Mouse (Mus musculus) gastrocnemius, postnatal 25 days (tissue): ENCODE measurements around the gene Tmprss9. TPM values are rescaled to one million over a fixed set of nuclear protein-coding genes. Genes with fewer than 3 reads are reported as not detected.
A peak's percentile ranks its signal among the peaks of the same experiment; 100 is the strongest.
"Not testable (repeated sequence)": the region's sequence is repeated elsewhere in the genome, so short reads cannot be mapped to it uniquely, and the experiment has no call there.

Experiments used
- DNase-seq: peaks from one replicate; pipeline ENCODE4 v3.0.0; 2022
- long read RNA-seq, 2 experiments: library from polyadenylated mRNA; stranded (forward); transcript quantifications; one replicate each; pipeline ENCODE4 v2.0.0; 2021
- total RNA-seq, 2 experiments: library from RNA; stranded (reverse); gene quantifications; 1 replicate in 1 of 2; 2 replicates in 1 of 2; pipeline ENCODE4 v1.2.3; 2021

Gene Tmprss9
- not detected for total RNA-seq
- long read RNA-seq, experiment 1, partial matches to known transcripts = 0 of 1 reads
- long read RNA-seq, experiment 1, other reads (novel, unspliced or antisense) = 1 of 1 reads
- long read RNA-seq, experiment 2 = 0 reads

DNA sequence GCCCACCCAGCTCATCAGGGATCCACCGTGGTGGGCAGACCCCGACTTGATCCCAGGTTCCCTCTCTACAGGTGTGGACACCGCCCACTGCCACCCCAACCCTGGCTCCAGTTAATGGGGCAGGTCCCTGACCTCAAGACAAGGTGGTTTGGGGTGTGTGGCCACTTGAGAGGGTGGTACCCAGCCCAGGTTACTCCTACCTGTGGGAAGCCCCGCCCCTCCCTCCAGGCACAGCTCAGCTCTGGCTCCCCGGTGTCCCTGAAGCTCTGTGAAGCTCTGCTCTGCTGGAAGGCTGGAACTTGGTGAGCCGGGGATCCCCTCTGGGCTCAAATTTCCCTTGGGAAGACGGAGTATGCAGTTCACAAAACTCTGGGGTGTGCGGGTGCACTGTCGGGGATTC is at the start of gene Tmprss9:
Tmprss9 (plus strand) TSS at position 268 of the 400 bp plus-strand sequence.
- DNase-seq = no peak

DNA sequence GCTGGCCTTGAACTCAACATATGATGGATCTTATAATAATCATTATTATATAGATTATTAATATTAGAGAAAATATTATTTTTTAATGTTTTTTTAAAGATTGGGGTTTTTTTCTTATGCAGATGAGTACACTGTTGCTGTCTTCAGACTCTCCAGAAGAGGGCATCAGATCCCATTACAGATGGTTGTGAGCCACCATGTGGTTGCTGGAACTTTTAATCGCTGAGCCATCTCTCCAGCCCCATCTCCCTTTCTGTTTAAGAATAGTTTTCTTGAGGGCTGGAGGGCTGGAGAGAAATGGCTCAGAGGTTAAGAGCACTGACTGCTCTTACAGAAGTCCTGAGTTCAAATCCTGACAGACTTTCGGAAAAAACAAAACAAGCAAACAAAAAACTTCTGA is 49.7 kb upstream of the Tmprss9 start:
- DNase-seq = no peak

DNA sequence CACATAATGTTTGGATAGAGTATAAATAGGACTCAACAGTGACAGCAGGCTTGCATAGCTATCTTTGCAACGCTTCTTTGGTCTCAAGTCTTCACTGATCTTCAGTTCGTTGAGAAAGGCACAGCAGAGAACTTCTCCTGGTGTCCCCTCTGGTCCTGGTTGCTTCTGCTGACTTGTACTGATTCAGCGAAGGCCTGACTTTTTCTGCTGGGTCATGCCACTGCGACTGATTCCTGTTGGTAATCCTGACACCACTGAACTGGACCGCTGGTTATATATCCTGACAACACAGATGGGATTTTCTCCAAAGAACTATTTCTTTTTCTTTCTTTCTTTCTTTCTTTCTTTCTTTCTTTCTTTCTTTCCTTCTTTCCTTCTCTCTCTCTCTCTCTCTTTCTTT is 49.1 kb upstream of the Tmprss9 start:
- DNase-seq = no peak

DNA sequence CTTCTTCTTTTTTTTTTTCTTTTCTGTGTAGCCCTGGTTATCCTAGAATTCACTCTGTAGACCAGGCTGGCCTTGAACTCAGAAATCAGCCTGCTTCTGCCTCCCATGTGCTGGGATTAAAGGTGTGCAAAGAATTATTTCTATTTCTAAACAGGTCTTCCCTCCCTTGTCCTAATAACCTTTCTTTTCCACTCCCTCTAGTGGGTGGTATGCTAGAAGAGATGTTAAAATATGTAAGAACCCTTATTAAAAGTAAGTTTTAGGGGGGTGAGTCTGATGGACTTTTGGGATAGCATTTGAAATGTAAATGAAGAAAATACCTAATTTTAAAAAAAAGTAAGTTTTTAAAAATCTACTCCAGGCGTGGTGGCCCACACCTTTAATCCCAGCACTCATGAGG is 48.3 kb upstream of the Tmprss9 start:
- no peak for DNase-seq

DNA sequence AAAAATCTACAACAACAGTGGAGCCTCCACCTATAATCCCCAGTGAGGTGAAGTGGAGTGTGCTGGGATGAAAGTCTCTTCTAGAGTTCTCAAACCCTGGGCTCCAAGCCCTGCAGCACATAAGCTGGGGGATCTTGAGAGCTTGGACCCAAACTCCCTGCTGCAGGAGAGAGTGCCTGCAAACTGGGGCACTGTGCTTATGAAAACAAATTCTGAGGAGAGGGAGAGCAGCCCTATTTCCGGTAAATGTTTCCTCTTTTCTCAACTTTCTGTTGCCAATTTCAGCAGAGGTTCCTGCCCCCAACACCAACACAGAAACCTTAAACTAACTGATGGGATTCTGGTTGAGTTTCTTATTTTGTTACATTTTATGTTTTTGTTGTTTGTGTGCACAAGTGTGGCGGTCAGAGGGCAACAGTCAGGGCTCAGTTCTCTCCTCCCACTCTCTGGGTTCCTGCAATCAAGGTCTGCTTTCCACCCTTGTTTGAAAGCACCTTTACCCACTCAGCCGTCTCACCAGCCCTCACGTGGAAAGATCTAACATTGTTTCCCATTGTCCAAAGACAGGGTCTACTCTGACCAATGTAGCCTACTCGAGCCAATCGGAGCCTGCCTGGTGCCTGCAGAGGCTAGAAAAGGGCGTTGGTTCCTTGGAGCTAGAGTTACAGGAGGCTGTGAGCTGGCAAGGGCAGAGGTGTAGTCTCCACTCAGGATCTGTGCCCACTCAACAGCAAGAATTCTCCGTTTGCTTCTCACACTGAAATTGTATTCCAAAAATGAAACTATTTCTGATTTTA is 47.6 kb upstream of the Tmprss9 start:
- no peak for DNase-seq

DNA sequence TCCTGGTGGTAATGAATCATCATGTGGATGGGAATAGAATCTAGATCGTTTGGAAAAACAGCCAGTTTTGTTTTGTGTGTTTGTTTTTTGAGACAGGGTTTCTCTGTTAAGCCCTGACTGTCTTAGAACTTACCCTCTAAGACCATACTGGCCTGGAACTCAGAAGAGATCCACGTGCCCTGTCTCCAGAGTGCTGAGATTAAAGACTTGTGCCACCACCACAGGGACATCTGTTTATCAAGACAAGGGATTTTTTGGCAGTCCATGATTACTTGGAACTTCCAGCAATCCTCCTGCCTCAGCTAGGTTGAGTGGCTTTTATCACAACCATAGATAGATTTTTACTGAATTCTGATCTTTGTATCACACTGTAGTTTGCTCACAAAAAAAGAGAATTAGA is 46.8 kb upstream of the Tmprss9 start:
- no peak for DNase-seq

DNA sequence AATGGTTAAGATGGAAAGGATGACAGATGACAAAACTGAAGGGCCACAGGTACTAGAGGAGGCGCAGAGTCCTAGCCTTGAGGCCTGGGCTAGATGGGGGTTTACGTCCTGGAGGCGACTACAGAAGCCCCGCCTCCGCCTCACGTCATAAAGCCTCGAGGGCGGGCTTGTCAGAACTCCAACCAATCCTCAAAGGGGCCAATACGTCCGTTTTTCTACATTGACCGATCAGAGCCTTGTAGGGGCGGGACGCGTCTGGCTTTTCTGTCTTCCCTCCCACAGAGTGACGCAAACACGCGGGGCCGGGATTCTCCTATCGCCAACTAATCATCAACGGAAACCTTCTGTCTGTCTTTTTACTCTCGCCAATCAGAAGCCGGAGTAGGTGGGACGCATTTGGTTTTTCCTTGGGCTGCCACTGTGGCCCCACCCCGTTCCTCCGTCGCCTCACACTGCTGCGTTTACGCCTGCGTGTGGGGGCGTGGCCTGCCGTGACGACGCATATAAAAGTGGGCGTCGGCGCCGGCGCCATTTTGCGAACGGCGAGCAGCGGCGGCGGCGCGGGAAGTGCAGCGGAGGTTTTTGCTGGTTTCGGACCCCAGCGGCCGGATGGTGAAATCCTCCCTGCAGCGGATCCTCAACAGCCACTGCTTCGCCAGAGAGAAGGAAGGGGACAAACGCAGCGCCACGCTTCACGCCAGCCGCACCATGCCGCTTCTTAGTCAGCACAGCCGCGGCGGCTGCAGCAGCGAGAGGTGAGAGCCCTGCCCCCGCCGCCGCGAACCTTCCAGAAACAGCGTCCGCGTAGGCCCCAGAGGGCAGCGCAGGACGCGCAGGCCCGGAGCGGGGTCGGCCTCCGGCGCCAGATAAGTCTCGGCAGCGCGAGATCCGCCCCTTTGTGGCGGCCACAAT is 45.2 kb upstream of the Tmprss9 start, which contains the start of gene Oaz1:
Oaz1 (plus strand) TSS at position 506 of the 912 bp plus-strand sequence.
- peak; percentile 99 for DNase-seq

DNA sequence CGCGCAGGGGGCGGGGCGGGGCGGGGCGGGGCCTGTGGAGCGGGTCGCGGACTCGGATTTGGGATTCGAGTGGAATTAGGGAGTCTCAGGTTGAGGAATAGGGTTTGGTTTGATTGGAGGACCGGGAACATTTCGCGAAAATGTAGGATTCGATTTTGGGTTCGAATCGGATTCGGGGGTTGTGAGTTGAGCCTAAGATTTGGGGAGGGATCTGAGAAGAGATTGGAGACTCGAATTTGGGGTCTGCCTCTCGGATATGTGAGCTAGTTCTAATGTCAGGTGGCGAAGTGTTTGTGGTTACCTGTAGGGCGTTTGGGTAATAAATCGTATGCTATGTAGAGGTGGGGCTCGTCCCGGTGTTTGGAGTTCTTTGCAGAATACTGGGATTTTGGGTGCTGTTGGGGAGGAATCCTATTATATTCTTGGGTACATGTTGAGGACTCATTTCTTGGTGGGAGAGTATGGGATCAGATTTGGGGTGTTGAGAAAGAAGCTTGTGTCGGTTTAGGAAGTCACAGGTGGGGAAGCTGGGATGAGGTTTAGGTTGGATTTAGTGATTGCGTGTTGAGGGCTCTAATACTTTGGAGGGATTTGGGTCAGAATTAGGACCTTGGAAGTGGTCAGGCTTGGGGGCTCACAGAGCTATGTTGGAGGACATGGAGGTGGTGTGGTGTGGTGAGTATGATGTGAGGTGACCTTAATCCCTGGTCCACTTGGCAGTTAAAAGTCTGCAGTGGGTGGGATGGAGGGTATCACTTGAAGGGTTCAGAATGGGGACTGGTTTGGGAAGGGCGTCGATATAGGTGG is 44.4 kb upstream of the Tmprss9 start:
- DNase-seq = no peak

DNA sequence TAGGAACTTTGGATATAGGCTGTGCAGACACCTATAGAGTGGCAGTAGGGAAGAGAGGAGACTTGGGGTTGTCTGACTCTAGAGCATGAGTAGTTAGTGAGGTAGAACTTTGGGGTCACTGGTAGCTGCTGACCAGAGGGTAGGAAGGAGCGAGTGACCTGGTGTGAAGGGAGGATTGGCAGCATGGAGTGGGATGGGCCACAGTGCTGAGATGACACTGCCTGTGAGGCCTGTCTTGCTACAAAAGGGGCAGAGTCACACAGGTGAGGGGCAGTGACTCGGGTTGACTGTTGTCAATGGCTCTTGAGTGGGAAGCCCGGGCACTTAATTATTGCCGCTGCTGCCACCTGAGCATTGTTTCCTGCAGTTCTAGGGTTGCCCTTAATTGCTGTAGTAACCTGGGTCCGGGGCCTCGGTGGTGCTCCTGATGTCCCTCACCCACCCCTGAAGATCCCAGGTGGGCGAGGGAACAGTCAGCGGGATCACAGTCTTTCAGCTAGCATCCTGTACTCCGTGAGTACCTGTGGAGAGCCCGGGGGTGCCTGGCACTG is 43.7 kb upstream of the Tmprss9 start:
- DNase-seq = no peak

DNA sequence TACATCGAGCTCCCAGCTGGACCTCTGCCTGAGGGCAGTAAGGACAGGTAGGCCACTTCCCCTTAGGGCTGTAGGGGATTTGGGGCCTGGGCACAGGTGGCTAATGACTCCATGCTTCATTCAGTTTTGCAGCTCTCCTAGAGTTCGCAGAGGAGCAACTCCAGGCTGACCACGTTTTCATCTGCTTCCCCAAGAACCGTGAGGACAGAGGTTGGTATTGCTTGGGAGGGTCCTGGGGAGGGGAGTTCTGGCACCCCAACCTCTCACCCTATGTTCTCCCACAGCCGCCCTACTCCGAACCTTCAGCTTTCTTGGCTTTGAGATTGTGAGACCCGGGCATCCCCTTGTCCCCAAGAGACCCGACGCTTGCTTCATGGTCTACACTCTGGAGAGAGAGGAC is 43.1 kb upstream of the Tmprss9 start:
- not testable (repeated sequence) for DNase-seq

DNA sequence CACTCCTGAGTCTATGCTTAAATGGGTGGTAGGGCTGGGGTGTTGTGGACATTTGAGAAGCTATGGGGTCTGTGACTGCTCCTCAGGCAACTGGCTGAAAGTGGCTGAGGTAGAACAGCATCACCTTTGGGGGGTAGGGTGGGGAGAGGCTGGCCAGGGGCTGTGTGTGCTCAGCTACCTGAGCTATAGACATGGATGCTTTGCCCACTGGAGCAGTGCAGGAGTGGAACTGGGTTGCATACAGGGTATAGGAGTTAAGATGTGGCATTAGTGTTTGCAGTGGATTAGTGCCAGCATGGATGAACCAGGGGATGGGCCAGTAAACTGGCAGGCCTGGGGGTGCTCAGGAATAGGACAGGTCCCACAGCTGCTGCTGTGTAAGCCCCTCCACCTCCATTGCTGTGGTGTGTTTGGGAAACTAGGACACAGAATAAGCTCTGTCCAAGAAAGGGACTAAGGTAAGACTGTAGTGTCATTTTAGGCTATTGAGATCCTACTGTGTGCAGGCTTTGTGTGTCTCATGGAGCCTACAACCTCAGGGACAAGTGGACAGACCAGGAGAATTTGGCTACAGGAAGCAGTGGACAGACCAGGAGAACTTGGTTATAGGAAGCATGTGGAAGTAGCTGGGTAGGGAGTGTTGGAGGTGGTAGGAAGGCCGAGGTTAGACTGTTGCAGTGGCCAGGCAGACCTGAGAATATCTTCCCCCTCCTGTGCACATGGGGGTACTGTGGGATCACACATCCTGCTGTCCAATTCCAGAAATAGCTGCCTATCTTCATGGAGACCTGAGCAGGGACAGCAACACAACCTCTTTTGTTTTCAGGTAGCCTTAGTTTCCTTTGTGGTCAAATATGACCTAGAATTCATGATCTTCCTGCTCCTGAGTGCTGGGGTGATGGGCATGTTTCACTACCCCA is 42.0 kb upstream of the Tmprss9 start:
- DNase-seq = no peak

DNA sequence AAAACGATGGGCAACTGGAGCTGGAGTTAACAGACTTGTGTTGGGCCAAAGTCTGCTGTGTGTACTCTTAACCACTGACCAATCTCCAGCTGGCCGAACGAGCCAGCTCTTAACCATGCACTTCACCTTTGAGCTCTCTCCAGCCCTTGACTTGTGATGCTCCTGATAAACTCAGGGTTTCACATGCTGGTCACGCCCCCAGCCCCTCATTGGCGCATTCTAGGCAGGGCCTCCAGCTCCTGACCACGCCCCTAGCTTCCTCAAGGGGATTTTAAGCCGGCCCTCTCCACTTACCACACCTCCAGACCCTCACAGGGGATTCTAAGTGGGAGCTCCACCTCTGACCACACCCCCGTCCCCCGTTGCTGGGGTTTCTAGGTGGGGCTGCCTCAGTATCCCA is 40.5 kb upstream of the Tmprss9 start:
- peak; percentile 49 for DNase-seq

DNA sequence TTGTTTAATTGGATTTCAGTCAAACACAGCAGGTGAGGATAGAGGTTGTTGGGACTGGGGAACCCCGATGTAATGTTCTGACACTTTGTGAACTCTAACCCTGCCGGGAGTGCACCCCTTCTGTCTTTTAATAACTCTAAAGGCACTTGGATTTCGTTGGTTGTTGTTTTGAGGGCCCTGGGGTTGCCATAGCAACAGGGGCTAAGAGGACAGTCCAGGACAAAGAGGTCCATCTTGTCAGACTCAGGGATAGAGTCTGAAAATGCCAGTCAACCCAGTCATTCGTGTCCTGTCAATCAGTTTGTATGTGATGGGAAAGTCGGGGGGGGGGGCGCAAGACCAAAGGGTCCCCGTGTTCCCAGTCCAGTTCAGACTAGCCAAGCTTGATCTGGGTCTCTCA is 38.8 kb upstream of the Tmprss9 start:
- no peak for DNase-seq

DNA sequence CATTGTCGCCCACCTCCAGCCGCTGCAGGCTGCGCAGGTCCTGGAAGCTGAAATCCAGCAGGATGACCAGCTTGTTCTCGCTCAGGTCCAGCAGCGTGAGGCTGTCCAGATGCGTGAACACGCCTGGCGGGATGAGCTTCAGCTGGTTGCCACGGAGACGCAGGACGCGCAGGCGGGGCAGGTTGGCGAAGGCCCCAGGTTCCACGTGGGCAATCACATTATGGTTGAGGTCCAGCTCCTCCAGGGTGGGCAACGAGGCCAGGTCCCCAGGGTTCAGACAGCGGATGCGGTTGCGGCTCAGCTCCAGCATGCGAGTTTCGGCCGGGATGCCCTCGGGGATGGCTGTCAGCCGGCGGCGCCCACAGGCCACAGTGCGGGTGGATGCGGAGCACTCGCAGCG is 36.0 kb upstream of the Tmprss9 start:
- DNase-seq = no peak

DNA sequence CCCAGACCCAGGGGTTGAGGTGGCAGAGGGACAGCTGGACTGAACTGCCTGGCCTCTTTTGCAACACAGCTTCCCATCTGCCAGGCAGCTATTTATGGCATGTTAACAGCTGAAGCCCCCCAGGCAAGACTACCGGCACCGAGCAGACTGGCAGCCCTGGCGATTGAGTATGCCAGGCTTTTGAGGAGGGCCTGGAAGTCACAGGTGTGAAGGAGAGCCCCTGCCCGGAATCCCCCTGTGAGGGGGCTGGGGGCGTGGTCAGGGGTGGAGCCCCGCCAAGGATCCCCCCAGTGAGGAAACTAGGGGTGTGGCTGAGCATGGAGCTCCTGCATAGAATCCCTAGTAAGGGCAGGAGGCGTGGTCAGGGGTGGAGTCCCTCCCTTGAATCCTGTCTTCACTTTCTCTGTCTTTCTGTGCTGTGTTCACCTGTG is 34.7 kb upstream of the Tmprss9 start:
- DNase-seq = no peak

DNA sequence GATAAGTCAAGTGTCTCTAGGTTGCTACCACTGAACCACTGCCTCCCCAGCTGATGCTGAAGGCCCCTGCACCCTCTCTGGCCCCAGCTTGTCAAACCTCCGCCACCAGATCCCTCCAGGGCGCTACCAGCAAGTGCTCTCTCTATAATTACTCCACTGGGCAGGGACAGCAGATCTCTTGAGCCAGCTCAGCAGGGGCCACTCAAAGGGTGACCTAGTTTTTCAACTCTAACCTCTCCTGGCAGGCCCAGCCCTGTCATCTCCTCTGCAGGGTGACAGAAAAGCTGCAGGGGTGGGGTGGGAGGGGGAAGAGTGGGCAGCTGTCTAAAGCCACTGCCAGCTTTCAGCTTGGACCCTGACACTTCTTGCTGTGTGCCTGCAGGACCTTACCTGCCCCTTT is 33.8 kb upstream of the Tmprss9 start:
- peak; percentile 75 for DNase-seq

DNA sequence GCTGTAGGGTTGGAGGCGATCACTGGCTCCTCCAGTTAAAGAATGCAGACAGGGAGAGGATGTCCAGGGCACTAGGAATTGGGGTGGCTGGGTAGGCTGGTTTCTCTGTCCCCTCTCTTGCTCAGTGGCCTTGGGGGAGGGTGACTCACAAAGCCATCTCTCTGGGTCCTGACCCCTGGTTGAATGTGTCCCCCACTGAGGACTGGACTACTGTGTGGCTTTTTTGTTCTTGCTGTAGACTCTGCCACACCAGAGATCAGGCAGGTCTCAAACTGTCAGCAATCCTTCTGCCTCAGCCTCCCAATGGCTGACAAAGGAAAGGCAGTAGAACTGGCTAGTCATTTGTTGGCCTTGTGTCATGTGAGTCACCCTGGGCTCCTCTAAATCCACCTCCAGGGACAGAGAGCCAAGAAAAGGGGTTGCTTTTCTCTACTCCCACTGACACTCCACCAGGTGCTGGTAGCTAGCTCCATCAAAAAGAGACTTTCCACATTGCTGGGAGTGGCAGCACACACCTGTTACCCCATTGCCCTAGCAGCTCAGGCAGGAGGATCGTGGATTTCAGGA is 33.2 kb upstream of the Tmprss9 start:
- DNase-seq = no peak

DNA sequence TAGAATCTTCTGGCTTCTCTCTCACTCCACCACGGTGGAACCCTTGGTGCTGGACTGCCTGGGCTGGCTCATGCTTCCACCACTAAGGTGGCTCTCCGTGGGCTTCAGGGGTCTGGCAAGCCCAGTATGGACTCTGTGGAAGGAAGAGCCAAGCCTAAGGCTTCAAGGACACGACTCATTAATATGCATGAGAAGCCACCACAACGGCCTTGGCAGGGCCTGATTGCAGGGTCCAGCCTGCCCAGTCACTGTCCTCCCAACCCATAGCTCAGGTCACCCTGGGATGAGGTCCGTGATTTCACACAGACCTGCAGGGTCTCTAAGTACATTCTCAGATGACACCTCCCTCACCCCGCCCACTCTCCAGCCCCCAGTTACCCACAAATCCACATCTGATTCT is 31.8 kb upstream of the Tmprss9 start:
- DNase-seq = no peak

DNA sequence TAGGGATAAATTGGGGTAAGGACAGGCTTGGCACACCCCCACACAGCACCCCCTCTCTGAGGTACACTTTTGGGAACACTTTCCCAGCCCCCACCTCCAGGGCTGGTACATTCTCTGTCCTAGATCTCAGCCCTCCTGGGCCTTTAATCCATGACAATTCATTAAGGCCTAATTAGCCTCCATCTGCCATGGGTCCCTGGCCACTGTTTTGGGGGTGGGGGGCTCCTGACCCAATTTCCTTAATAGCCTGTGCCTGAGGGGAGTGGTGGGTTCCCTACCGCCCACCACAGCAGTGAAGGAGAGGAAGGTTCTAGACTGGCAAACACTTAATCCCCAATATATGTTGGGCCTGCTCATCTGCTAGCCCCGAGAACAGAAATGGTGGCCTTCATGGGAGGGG is 30.0 kb upstream of the Tmprss9 start:
- DNase-seq = no peak

DNA sequence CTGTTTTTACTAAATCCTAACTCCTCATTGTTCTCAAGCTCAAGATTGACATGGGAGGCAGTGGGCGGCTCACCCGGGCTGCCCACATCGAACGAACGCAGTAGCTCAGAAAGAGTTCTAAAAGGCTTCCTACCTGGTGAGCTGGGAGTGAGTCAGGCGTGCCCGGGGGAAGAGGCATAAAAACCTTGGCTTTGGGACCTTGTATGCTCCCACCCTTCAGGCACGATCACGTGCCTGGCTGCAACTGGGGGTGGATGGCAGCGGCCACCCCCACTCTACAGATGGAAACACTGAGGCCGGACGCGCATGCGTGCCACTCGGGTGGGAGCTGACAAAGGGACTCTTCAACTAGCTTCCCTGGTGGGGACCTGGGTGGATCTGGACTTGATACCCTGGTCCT is 29.3 kb upstream of the Tmprss9 start:
- no peak for DNase-seq
